Mouse (Mus musculus): ENCODE measurements around the gene Zfp84.

DNA sequence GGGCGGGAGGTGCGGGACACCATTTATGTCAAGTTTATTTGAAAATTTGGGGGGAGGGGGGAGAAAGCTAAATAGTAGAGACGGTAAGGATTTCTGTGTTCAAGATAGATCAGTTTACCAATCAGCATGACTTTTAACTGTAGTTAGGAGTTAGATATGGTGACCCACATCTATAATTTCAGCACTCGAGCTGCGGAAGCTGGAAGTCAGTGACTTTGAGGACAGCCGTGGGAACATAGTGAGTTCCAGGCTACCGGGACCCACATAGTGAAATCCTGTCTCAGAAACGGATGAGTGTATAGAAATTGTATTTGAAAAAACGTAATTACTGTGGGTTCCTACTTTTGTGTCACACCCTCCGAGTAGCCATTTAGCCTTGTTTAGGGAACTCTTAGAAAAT lies 628 bp downstream of the Zfp84 start:
- TF ChIP-seq CTCF (IDR thresholded peaks at IDR 0.05; ENCODE audit: insufficient read depth, low read depth, low read length) (no peak), POLR2A (IDR thresholded peaks at IDR 0.05; ENCODE audit: insufficient read depth, low read depth, low read length) (no peak)
